Mouse (Mus musculus): ENCODE measurements at regions not wholly inside any gene's neighbourhood (a gene's known extent, or its start where the extent isn't known, plus 50 kb on each side); places are given as distances from the start of the nearest gene placed in this dataset.
A peak's percentile ranks its signal among the peaks of the same experiment; 100 is the strongest.

- WGBS: 82% methylated on average over 7 of the region's 7 CpGs
- no peak overlapping the region for H3K9ac ChIP-seq
- H3K9me3 ChIP-seq: no peaks in the 10 kb centered on the region
- H3K27ac ChIP-seq: no peak overlapping the region
- no peaks in the 10 kb centered on the region for H3K27me3 ChIP-seq (replicated peaks)
- H3K36me3 ChIP-seq: no peaks in the 10 kb centered on the region
- no peak for ATAC-seq
- no peak overlapping the region for H3K4me2 ChIP-seq (replicated peaks)
- no peak overlapping the region for H3K4me3 ChIP-seq (replicated peaks)
- H3K4me1 ChIP-seq (replicated peaks): no peaks in the 10 kb centered on the region
Measured at GRCm38 (mm10) chr11:64752816-64753215, 226.0 kb upstream of the Elac2 start.

- no peak for ATAC-seq
Measured at GRCm38 (mm10) chr11:64754076-64754475, 224.8 kb upstream of the Elac2 start.

DNA sequence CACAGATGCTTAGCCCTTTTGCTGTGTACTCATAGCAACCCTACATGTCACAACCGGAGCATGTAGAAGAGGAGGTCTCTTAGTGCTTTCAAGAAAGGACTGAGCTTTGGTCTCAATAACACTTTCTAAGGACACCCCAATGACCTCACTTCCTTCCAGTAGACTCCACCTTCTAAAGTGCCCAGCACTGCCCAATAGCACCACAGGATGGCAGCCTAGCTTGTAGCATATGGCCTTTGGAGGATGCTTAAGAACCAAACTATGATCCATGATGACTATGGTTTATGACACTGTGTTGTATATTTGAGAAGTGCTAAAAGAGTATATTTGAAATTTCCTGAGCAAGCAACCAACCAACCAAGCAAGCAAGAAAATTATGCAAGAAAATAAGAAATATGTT is 223.3 kb upstream of the Elac2 start:
- H3K36me3 ChIP-seq: no peaks in the 10 kb centered on the region
- WGBS: 92% methylated on average over 1 of the region's 1 CpGs
- H3K4me1 ChIP-seq (replicated peaks): no peaks in the 10 kb centered on the region
- H3K27ac ChIP-seq: no peak overlapping the region
- no peak overlapping the region for H3K9ac ChIP-seq
- no peak for ATAC-seq
- no peak overlapping the region for H3K4me2 ChIP-seq (replicated peaks)
- H3K9me3 ChIP-seq: no peaks in the 10 kb centered on the region
- no peak overlapping the region for H3K4me3 ChIP-seq (replicated peaks)
- H3K27me3 ChIP-seq (replicated peaks): no peaks in the 10 kb centered on the region

More at GRCm38 (mm10) chr11:64754076-64754475, 224.8 kb upstream of the Elac2 start:
- no peak overlapping the region for H3K27ac ChIP-seq
- no peak overlapping the region for H3K4me2 ChIP-seq (replicated peaks)
- WGBS: 41% methylated on average over 5 of the region's 5 CpGs
- no peaks in the 10 kb centered on the region for H3K4me1 ChIP-seq (replicated peaks)
- H3K4me3 ChIP-seq (replicated peaks): no peak overlapping the region
- H3K27me3 ChIP-seq (replicated peaks): no peaks in the 10 kb centered on the region
- H3K36me3 ChIP-seq: no peaks in the 10 kb centered on the region
- no peaks in the 10 kb centered on the region for H3K9me3 ChIP-seq
- no peak overlapping the region for H3K9ac ChIP-seq

DNA sequence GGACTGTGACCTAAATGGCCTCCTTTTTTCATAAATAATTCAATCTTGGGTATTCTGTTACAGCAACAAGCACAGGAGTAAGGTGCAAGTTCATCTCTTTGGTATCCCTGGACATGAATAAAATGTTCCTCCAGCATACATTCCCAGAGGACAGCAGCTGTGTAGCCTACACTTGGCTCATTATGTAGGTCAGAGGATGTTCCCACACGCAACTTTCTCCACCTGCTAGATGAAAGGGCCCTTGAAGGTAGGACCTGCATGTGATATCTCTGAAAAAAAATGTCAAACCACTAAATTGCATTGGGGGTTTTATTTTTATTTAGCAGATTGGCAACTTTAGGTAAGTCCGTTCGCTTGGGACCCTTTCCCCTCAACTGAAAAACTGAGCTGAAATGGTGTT is 218.2 kb upstream of the Elac2 start:
- no peak overlapping the region for H3K9ac ChIP-seq
- no peak overlapping the region for H3K4me3 ChIP-seq (replicated peaks)
- 94% methylated on average over 3 of the region's 3 CpGs for WGBS
- ATAC-seq: no peak
- H3K4me2 ChIP-seq (replicated peaks): no peak overlapping the region
- no peaks in the 10 kb centered on the region for H3K36me3 ChIP-seq
- no peaks in the 10 kb centered on the region for H3K9me3 ChIP-seq
- H3K27me3 ChIP-seq (replicated peaks): no peaks in the 10 kb centered on the region
- H3K27ac ChIP-seq: no peak overlapping the region
- no peaks in the 10 kb centered on the region for H3K4me1 ChIP-seq (replicated peaks)

- H3K9ac ChIP-seq: no peak overlapping the region
- no peaks in the 10 kb centered on the region for H3K36me3 ChIP-seq
- no peak overlapping the region for H3K27ac ChIP-seq
- H3K4me2 ChIP-seq (replicated peaks): no peak overlapping the region
- 80% methylated on average over 3 of the region's 3 CpGs for WGBS
- ATAC-seq: no peak
- H3K27me3 ChIP-seq (replicated peaks): no peaks in the 10 kb centered on the region
- no peak overlapping the region for H3K4me3 ChIP-seq (replicated peaks)
- H3K4me1 ChIP-seq (replicated peaks): no peaks in the 10 kb centered on the region
- H3K9me3 ChIP-seq: no peaks in the 10 kb centered on the region
Measured at GRCm38 (mm10) chr11:64762755-64763154, 216.1 kb upstream of the Elac2 start.

DNA sequence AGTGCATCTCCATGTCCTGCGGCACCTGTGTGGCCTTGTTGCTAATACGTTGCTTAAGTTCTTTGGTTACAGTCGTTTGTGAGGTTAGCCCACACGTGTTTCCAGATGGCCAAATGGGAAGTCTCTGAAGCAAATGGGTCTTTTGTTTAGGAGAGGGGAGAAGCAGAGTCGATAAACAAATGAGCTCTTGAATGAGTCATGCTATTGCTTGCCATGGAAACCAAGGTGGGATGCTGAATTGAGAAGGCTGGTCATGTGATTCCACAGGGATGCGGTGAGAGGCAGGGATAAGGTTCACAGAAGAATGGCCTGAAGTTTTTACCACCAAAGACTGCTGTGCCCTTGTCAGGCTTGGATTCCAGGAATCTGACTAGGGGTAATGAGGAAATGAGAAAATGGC is 214.8 kb upstream of the Elac2 start:
- no peak for ATAC-seq
- WGBS: 53% methylated on average over 6 of the region's 6 CpGs
- H3K27ac ChIP-seq: no peak overlapping the region

DNA sequence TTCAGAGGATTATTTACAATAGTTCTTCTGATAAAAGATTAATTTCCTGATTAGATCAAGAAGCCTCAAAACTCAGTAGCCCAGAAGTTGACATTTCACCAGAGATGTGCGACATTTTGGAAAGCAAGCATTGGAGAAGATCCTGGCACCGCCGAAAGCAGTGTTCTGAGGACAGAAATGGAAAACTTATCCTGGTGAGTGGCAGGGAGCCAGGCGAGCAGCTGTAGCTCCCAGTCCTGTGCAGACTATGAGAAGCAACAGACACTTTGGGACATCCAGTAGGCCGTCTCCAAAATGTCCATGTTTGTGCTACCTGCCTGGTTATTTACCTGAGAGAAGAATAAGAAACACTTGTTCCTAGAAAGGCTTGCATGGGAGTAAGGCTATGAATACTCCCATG is 202.1 kb upstream of the Elac2 start:
- WGBS: 75% methylated on average over 5 of the region's 5 CpGs

More for the DNA sequence above, 214.8 kb upstream of the Elac2 start:
- no peak overlapping the region for H3K4me3 ChIP-seq (replicated peaks)
- no peak overlapping the region for H3K4me2 ChIP-seq (replicated peaks)
- H3K36me3 ChIP-seq: no peaks in the 10 kb centered on the region
- no peaks in the 10 kb centered on the region for H3K4me1 ChIP-seq (replicated peaks)
- H3K9ac ChIP-seq: no peak overlapping the region
- H3K9me3 ChIP-seq: no peaks in the 10 kb centered on the region
- no peaks in the 10 kb centered on the region for H3K27me3 ChIP-seq (replicated peaks)

DNA sequence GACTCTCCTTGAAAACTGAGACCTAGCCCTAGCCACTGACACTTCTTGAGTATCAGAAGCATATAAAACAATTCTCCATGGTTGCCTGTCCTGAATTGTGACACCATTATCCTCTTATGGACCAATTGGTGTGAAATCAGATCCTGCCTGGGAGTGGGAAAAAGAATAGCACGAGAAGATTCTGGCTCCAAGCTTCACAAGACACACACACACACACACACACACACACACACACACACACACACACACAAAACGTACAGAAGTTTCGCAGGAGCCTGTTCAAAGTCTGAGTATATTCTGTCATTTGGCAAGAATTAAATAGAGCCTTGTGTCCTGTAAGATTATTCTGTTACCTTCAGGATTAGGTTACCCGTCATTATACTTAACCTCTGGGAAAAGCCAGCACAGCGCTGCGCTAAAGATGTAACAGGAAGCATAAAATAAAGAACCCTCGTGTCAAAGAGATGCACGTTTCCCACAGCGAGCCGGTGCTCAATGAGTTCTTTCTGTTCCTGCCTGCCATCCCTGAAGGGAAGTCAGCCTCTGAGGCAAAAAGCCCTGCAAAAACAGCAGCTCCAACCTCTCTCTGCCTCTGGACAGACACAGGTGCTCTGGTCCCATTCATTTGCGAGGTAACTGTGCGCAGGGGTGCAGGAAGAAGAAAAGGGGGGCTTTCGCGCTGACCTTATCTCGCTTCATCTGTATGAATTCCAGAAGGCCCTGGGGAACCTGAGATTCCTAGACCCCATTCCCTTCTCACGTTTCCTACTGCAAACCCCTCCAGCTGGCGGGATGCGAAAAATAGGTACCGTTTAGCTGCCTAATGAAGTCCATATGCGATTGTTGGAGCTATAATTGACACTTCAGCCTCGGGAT is 178.4 kb upstream of the Elac2 start:
- Histone ChIP-seq H3K4me3 (replicated peaks) (no peak overlapping the region), H3K36me3 (no peaks in the 10 kb centered on the region)

More for the DNA sequence above, 202.1 kb upstream of the Elac2 start:
- ATAC-seq: no peak
- Histone ChIP-seq H3K27me3 (replicated peaks) (no peaks in the 10 kb centered on the region), H3K36me3 (no peaks in the 10 kb centered on the region), H3K4me2 (replicated peaks) (no peak overlapping the region), H3K9ac (no peak overlapping the region), H3K4me3 (replicated peaks) (no peak overlapping the region), H3K9me3 (no peaks in the 10 kb centered on the region), H3K4me1 (replicated peaks) (no peaks in the 10 kb centered on the region), H3K27ac (no peak overlapping the region)

DNA sequence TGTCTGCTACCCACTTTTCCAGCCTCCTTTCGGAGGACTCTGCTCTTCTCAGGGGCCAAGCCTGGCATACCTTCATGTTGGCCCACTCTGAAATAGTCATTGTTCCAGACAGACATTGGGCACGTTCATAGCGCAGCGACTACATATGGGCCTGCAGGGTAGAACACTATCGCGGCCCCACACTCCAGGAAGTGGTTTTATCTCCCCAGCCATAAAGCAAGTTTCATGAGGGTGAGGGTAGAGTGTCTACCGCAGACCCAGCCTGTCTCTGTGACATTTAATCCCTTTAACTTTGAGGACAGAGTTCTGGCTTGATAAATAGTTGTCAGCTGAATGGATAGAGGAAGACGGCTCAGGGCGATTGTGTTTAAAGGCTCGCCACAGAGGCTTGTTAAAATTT is 177.5 kb upstream of the Elac2 start:
- no peaks in the 10 kb centered on the region for H3K36me3 ChIP-seq
- H3K9me3 ChIP-seq: no peaks in the 10 kb centered on the region
- H3K9ac ChIP-seq: no peak overlapping the region
- H3K27ac ChIP-seq: no peak overlapping the region
- H3K4me2 ChIP-seq (replicated peaks): no peak overlapping the region
- 37% methylated on average over 10 of the region's 10 CpGs for WGBS
- no peak overlapping the region for H3K4me3 ChIP-seq (replicated peaks)
- H3K27me3 ChIP-seq (replicated peaks): no peaks in the 10 kb centered on the region
- H3K4me1 ChIP-seq (replicated peaks): 0 out of 2 replicates have a peak, but pooled peaks cover 4% of the 10 kb centered on the region
- ATAC-seq: peak; percentile 86

More for the DNA sequence above, 178.4 kb upstream of the Elac2 start:
- ATAC-seq: no peak
- WGBS: 54% methylated on average over 21 of the region's 21 CpGs
- Histone ChIP-seq H3K9me3 (no peaks in the 10 kb centered on the region), H3K4me2 (replicated peaks) (no peak overlapping the region), H3K9ac (no peak overlapping the region), H3K4me1 (replicated peaks) (0 out of 2 replicates have a peak, but pooled peaks cover 4% of the 10 kb centered on the region), H3K27ac (no peak overlapping the region), H3K27me3 (replicated peaks) (no peaks in the 10 kb centered on the region)

GRCm38 (mm10) chr11:64805567-64805966 is 173.3 kb upstream of the Elac2 start:
- no peaks in the 10 kb centered on the region for H3K36me3 ChIP-seq
- H3K4me2 ChIP-seq (replicated peaks): no peak overlapping the region
- no peak overlapping the region for H3K4me3 ChIP-seq (replicated peaks)
- WGBS: 79% methylated on average over 3 of the region's 3 CpGs
- H3K4me1 ChIP-seq (replicated peaks): 0 out of 2 replicates have a peak, but pooled peaks cover 4% of the 10 kb centered on the region
- ATAC-seq: no peak
- no peaks in the 10 kb centered on the region for H3K27me3 ChIP-seq (replicated peaks)
- no peak overlapping the region for H3K27ac ChIP-seq
- no peak overlapping the region for H3K9ac ChIP-seq
- H3K9me3 ChIP-seq: no peaks in the 10 kb centered on the region

GRCm38 (mm10) chr11:64812408-64812807 is 166.4 kb upstream of the Elac2 start:
- WGBS: 70% methylated on average over 6 of the region's 6 CpGs
- ATAC-seq: no peak

GRCm38 (mm10) chr11:64829429-64829828 is 149.4 kb upstream of the Elac2 start:
- ATAC-seq: no peak
- no peak overlapping the region for H3K27ac ChIP-seq
- no peak overlapping the region for H3K4me2 ChIP-seq (replicated peaks)
- H3K4me1 ChIP-seq (replicated peaks): no peaks in the 10 kb centered on the region
- no peaks in the 10 kb centered on the region for H3K27me3 ChIP-seq (replicated peaks)
- no peak overlapping the region for H3K9ac ChIP-seq
- H3K36me3 ChIP-seq: no peaks in the 10 kb centered on the region
- H3K9me3 ChIP-seq: no peaks in the 10 kb centered on the region
- no peak overlapping the region for H3K4me3 ChIP-seq (replicated peaks)
- WGBS: 72% methylated on average over 5 of the region's 5 CpGs

More at GRCm38 (mm10) chr11:64812408-64812807, 166.4 kb upstream of the Elac2 start:
- Histone ChIP-seq H3K9ac (no peak overlapping the region), H3K36me3 (no peaks in the 10 kb centered on the region), H3K4me1 (replicated peaks) (no peaks in the 10 kb centered on the region), H3K27me3 (replicated peaks) (no peaks in the 10 kb centered on the region), H3K9me3 (no peaks in the 10 kb centered on the region), H3K4me2 (replicated peaks) (no peak overlapping the region), H3K27ac (0 out of 2 replicates have a peak overlapping the region, but pooled peaks have one; percentile 13), H3K4me3 (replicated peaks) (no peak overlapping the region)

GRCm38 (mm10) chr11:64832453-64832852 is 146.4 kb upstream of the Elac2 start:
- H3K27me3 ChIP-seq (replicated peaks): no peaks in the 10 kb centered on the region
- no peak overlapping the region for H3K27ac ChIP-seq
- no peaks in the 10 kb centered on the region for H3K9me3 ChIP-seq
- H3K4me2 ChIP-seq (replicated peaks): no peak overlapping the region
- no peak overlapping the region for H3K4me3 ChIP-seq (replicated peaks)
- H3K4me1 ChIP-seq (replicated peaks): no peaks in the 10 kb centered on the region
- no peak for ATAC-seq
- 73% methylated on average over 5 of the region's 5 CpGs for WGBS
- no peaks in the 10 kb centered on the region for H3K36me3 ChIP-seq
- H3K9ac ChIP-seq: no peak overlapping the region
